In genomic region chr3:63398171-63398570, GRCm38 (mm10) we compare ENCODE assay signal across 34 mouse cellular contexts.
"Had no signal": no experiment of that assay in that cellular context is flagged by ENCODE, and none has a peak within 500 bp of the region (broad histone marks: within the 10 kb centered on the region; RNA-seq: fewer than 3 reads in every experiment).

No protein-coding gene starts in this region.

- H3K4me3 ChIP-seq: heart, adult 2 months; heart, embryonic 10.5 days; heart, embryonic 12.5 days; heart, embryonic 13.5 days; heart, embryonic 15.5 days; hindbrain, embryonic 10.5 days; hindbrain, embryonic 12.5 days; hindbrain, embryonic 13.5 days; hindbrain, embryonic 15.5 days; intestine, embryonic 15.5 days; kidney, embryonic 15.5 days; layer of hippocampus, adult 2 months; left cerebral cortex, adult 2 months had no signal

- H3K27me3 ChIP-seq: heart, embryonic 12.5 days; heart, embryonic 13.5 days; heart, embryonic 15.5 days; hindbrain, embryonic 12.5 days; hindbrain, embryonic 13.5 days; hindbrain, embryonic 15.5 days; intestine, embryonic 15.5 days; kidney, embryonic 15.5 days had no signal

- DNase-seq: heart, adult 2 months; heart, postnatal 10 days; heart, postnatal 14 days; heart, postnatal 36 days; heart, postnatal 4 days; kidney, adult 11 months; kidney, adult 18-20 months; kidney, adult 2 months; kidney, adult 8-10 months; kidney, adult 9 months; kidney, postnatal 10 days; kidney, postnatal 25 days; kidney, postnatal 36 days; layer of hippocampus, adult 9-11 months; layer of hippocampus, postnatal 36 days had no signal

- H3K4me1 ChIP-seq: heart, embryonic 10.5 days; heart, embryonic 12.5 days; heart, embryonic 13.5 days; heart, embryonic 15.5 days; hindbrain, embryonic 10.5 days; hindbrain, embryonic 12.5 days; hindbrain, embryonic 13.5 days; hindbrain, embryonic 15.5 days; intestine, embryonic 15.5 days; kidney, embryonic 15.5 days had no signal

- ATAC-seq: hindbrain, embryonic 16.5 days; hindbrain, postnatal 0 days; inflammation-experienced regulatory T-cells, adult 6 months; intestine, embryonic 15.5 days; intestine, embryonic 16.5 days; intestine, postnatal 0 days had no signal

- H3K27ac ChIP-seq: heart, adult 2 months; heart, embryonic 10.5 days; heart, embryonic 13.5 days; heart, embryonic 15.5 days; hindbrain, embryonic 10.5 days; hindbrain, embryonic 12.5 days; hindbrain, embryonic 13.5 days; hindbrain, embryonic 14.5 days; hindbrain, embryonic 15.5 days; hindbrain, postnatal 0 days; intestine, embryonic 15.5 days; kidney, embryonic 15.5 days; layer of hippocampus, adult 2 months; left cerebral cortex, adult 2 months had no signal

- H3K4me2 ChIP-seq: heart, embryonic 11.5 days; heart, embryonic 12.5 days; heart, embryonic 13.5 days; heart, embryonic 15.5 days; hindbrain, embryonic 12.5 days; hindbrain, embryonic 13.5 days; hindbrain, embryonic 14.5 days; hindbrain, embryonic 15.5 days; intestine, embryonic 15.5 days; kidney, embryonic 15.5 days had no signal

- H3K9ac ChIP-seq: heart, embryonic 12.5 days; heart, embryonic 13.5 days; heart, embryonic 15.5 days; hindbrain, embryonic 12.5 days; hindbrain, embryonic 13.5 days; hindbrain, embryonic 14.5 days; hindbrain, embryonic 15.5 days; intestine, embryonic 15.5 days; kidney, embryonic 15.5 days had no signal

- H3K36me3 ChIP-seq: heart, embryonic 10.5 days; heart, embryonic 12.5 days; heart, embryonic 13.5 days; heart, embryonic 15.5 days; hindbrain, embryonic 10.5 days; hindbrain, embryonic 12.5 days; hindbrain, embryonic 13.5 days; hindbrain, embryonic 15.5 days; intestine, embryonic 15.5 days; kidney, embryonic 15.5 days had no signal

- H3K9me3 ChIP-seq: heart, embryonic 10.5 days; heart, embryonic 12.5 days; heart, embryonic 13.5 days; heart, embryonic 15.5 days; hindbrain, embryonic 10.5 days; hindbrain, embryonic 12.5 days; hindbrain, embryonic 13.5 days; hindbrain, embryonic 15.5 days; intestine, embryonic 15.5 days; kidney, embryonic 15.5 days had no signal
